Comparison of ENCODE assay signal across 8 mouse cellular contexts in genomic region chr6:89235416-89236075, GRCm38 (mm10).
DNase-seq lines count a peak whose midpoint lies in the region; ATAC-seq and TF ChIP-seq lines count a peak whose summit lies in the region.

No protein-coding gene starts in this region.

- DNase-seq in adrenal gland, adult (ENCODE audit: inconsistent age in 2 of 2, low spot score in 1 of 2): peak; percentile 46 to 73
- no peak for DNase-seq in adrenal gland, adult 8-10 months
- DNase-seq in liver, embryonic 11.5 days (ENCODE audit: low spot score): no peak
- DNase-seq in liver, postnatal 0 days: no peak
- peak; percentile 71 for DNase-seq in forebrain, embryonic 11.5 days (ENCODE audit: low spot score)
- DNase-seq in layer of hippocampus, postnatal 10 days (ENCODE audit: low spot score in 2 of 2): peak; percentile 41 to 47
- peak; percentile 75 for DNase-seq in retina, postnatal 1 day

- no peak for TF ChIP-seq CTCF in liver, postnatal 0 days (IDR thresholded peaks at IDR 0.05; ENCODE audit: low read depth)

- H3K9ac ChIP-seq in liver, embryonic 11.5 days (ENCODE audit: low read depth, low read length): no peak overlapping the region
- no peak overlapping the region for H3K9ac ChIP-seq in liver, postnatal 0 days (replicated peaks)
- H3K9ac ChIP-seq in forebrain, embryonic 11.5 days (ENCODE audit: low read length): peak overlapping the region; percentile 20; the same call in 1 of the 2 replicates

- H3K9me3 ChIP-seq in liver, embryonic 11.5 days (ENCODE audit: control insufficient read depth, low read length): no peaks in the 10 kb centered on the region
- peaks cover 2% of the 10 kb centered on the region; the same call in 1 of the 2 replicates for H3K9me3 ChIP-seq in liver, postnatal 0 days (ENCODE audit: low read length)
- H3K9me3 ChIP-seq in forebrain, embryonic 11.5 days (ENCODE audit: control insufficient read depth, low read length): no peaks in the 10 kb centered on the region

- peak overlapping the region; percentile 19; the same call in 1 of the 2 replicates for H3K4me2 ChIP-seq in liver, embryonic 11.5 days
- H3K4me2 ChIP-seq in liver, postnatal 0 days (ENCODE audit: low read depth, low read length): no peak overlapping the region
- H3K4me2 ChIP-seq in forebrain, embryonic 11.5 days (ENCODE audit: low read depth, low read length, severe bottlenecking): peak overlapping the region; percentile 37

- no peaks in the 10 kb centered on the region for H3K4me1 ChIP-seq in liver, embryonic 11.5 days (replicated peaks; ENCODE audit: control insufficient read depth, insufficient read depth, low read length)
- no peaks in the 10 kb centered on the region for H3K4me1 ChIP-seq in liver, postnatal 0 days (ENCODE audit: insufficient read depth)
- peaks cover 2% of the 10 kb centered on the region; the same call in 1 of the 2 replicates for H3K4me1 ChIP-seq in forebrain, embryonic 11.5 days (replicated peaks; ENCODE audit: control insufficient read depth, insufficient read depth, low read length)

- no peak for ATAC-seq in liver, embryonic 11.5 days (replicated peaks; ENCODE audit: low FRiP score)
- no peak for ATAC-seq in liver, postnatal 0 days
- ATAC-seq in forebrain, embryonic 11.5 days (replicated peaks; ENCODE audit: low FRiP score): peak; percentile 53
- ATAC-seq in monocyte, adult 5-6 weeks (replicated peaks; ENCODE audit: insufficient number of reproducible peaks, low FRiP score, low TSS enrichment, poor library complexity, severe bottlenecking): no peak

- no peaks in the 10 kb centered on the region for H3K36me3 ChIP-seq in liver, embryonic 11.5 days (ENCODE audit: control insufficient read depth, insufficient read depth, low read length)
- no peaks in the 10 kb centered on the region for H3K36me3 ChIP-seq in liver, postnatal 0 days (replicated peaks; ENCODE audit: insufficient read depth, low read length)
- no peaks in the 10 kb centered on the region for H3K36me3 ChIP-seq in forebrain, embryonic 11.5 days (ENCODE audit: control insufficient read depth, insufficient read depth, low read length)

- no peak for TF ChIP-seq EP300 in liver, postnatal 0 days (IDR thresholded peaks at IDR 0.05; ENCODE audit: low read depth)

- H3K4me3 ChIP-seq in liver, embryonic 11.5 days (ENCODE audit: low read depth, low read length): no peak overlapping the region
- no peak overlapping the region for H3K4me3 ChIP-seq in liver, postnatal 0 days (ENCODE audit: low read depth, low read length)
- no peak overlapping the region for H3K4me3 ChIP-seq in forebrain, embryonic 11.5 days (ENCODE audit: low read depth, low read length)

- H3K27ac ChIP-seq in liver, embryonic 11.5 days (ENCODE audit: low read depth, low read length): no peak overlapping the region
- H3K27ac ChIP-seq in liver, postnatal 0 days (ENCODE audit: low read depth): no peak overlapping the region
- peak overlapping the region; percentile 51; the same call in 1 of the 2 replicates for H3K27ac ChIP-seq in forebrain, embryonic 11.5 days (ENCODE audit: low read depth, low read length)

- WGBS in liver, embryonic 11.5 days: 35% methylated on average over 27 of the region's 27 CpGs
- WGBS in liver, postnatal 0 days (ENCODE audit: insufficient replicate concordance): 24% methylated on average over 27 of the region's 27 CpGs
- WGBS in forebrain, embryonic 11.5 days: 17% methylated on average over 27 of the region's 27 CpGs

- no peaks in the 10 kb centered on the region; the same call in 1 of the 2 replicates for H3K27me3 ChIP-seq in liver, embryonic 11.5 days (replicated peaks; ENCODE audit: control insufficient read depth, insufficient read depth, low read length)
- H3K27me3 ChIP-seq in liver, postnatal 0 days (ENCODE audit: insufficient read depth, low read length): no peaks in the 10 kb centered on the region
- H3K27me3 ChIP-seq in forebrain, embryonic 11.5 days (ENCODE audit: control insufficient read depth, insufficient read depth, low read length): no peaks in the 10 kb centered on the region

Comparison
In these comparisons a context has a peak if more than half of its experiments do, and no peak if none do; other contexts are left out.
1. DNase-seq: peak in adrenal gland, adult (2 of 2), forebrain, embryonic 11.5 days (single experiment), layer of hippocampus, postnatal 10 days (2 of 2) and retina, postnatal 1 day (single experiment); none in adrenal gland, adult 8-10 months (single experiment), liver, embryonic 11.5 days (single experiment) and liver, postnatal 0 days (single experiment).